Mouse (Mus musculus): Measurements from ENCODE around the gene Pemt.

DNA sequence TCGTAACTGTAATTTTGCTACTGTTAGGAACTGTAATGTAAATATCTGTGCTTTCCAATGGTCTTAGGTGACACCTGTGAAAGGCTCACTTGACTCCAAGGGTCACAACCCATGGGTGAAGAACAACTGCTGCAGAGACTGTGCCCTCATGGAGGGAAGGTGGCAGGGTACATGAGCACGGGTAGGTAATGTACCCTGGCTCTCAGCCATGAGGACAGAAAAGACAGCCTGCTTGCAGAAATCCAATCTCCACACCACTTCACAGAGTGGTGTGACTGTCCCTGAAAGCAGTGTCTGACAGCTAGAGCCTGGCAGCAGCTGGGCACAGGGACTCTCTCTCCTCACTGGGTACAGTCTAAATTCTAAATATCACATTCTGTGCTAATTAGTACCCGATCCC lies 34.8 kb downstream of the Pemt start:
- TF ChIP-seq CTCF (IDR thresholded peaks at IDR 0.05; ENCODE audit: borderline replicate concordance, insufficient read depth, low read depth, low read length) (no peak), POLR2A (IDR thresholded peaks at IDR 0.05; ENCODE audit: borderline replicate concordance, insufficient read depth, low read length) (no peak)
